Mouse (Mus musculus): Measurements from ENCODE around the gene Nab2.
A peak's percentile ranks its signal among the peaks of the same experiment; 100 is the strongest.

Nab2 gene

DNA sequence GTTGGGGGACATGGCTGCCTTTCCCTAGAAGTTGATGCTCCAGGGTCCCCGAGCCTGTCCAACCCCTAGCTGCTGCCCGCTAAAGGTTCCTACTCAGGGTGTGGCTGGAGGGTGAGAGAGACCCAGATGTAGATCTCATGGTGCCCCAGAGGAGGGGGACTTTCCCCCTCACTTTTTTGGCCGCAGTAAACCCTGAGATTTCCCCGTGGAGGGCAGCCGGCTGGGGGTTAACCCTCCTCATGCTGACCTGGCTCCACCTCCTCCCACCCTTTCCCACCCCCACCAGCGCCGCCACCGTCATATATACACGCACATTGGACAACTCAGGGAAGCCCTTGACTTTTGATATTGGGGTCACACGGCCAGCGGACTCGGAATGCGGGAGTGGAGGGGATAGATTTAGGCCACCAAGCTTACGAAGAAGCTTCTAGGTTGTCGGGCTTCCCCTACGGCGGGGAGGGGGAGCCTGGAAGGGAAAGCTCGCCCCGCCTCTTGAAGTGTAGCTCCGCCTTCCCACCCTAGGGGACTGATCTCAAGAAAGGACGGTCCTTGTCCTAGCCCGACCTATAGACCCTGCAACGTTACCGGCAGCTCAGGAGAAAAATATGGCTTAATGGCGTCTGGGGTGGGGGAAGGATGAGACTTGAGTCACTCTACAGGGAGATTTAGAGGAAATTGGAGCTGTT, 24.7 kb downstream of the Nab2 start:
- peak; percentile 60 to 71 for DNase-seq (ENCODE audit: low spot score in 2 of 2)

DNA sequence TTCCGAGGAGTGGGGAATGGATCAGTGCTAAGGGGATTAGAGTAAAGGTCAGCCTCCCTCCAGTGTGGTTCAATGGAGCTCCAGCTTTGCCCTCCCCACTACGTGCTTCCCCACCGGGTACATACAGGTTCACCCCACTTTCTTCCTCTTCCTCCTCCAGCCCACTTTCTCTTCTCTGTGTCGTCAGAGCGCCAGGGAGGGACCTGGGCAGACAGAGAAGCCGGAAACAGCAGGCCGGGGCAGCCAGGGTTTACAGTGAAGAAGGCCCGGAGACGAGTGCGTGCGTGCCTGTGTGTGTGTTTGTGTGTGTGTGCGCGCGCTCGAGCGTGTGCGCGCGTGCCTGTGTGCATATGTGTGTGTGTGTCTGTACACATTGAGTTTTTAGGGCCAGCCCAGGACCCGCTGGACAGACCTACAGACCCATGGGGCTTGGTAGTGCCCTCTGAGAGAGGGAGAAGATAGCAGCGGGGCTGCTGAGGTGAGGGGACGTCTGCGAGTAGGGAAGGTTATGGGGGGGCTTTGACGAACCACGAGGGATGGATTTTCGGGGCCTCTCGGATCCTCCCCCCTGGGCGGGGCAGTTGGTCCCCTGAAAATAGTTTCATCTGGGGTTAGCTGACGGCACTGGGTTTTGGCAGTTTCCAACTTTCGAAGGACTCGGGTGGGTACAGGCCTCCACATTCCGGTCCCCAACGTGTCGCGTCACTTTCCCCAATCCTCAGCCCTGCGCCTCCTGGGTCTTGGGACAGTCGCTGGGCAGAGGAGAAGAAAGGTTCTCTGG, 25.4 kb downstream of the Nab2 start, which contains the start of gene Stat6:
TSS of gene Stat6 (plus strand) at position 215 of the 781 bp plus-strand sequence.
- DNase-seq (ENCODE audit: low spot score in 2 of 2), result peak; percentile 66 to 78

DNA sequence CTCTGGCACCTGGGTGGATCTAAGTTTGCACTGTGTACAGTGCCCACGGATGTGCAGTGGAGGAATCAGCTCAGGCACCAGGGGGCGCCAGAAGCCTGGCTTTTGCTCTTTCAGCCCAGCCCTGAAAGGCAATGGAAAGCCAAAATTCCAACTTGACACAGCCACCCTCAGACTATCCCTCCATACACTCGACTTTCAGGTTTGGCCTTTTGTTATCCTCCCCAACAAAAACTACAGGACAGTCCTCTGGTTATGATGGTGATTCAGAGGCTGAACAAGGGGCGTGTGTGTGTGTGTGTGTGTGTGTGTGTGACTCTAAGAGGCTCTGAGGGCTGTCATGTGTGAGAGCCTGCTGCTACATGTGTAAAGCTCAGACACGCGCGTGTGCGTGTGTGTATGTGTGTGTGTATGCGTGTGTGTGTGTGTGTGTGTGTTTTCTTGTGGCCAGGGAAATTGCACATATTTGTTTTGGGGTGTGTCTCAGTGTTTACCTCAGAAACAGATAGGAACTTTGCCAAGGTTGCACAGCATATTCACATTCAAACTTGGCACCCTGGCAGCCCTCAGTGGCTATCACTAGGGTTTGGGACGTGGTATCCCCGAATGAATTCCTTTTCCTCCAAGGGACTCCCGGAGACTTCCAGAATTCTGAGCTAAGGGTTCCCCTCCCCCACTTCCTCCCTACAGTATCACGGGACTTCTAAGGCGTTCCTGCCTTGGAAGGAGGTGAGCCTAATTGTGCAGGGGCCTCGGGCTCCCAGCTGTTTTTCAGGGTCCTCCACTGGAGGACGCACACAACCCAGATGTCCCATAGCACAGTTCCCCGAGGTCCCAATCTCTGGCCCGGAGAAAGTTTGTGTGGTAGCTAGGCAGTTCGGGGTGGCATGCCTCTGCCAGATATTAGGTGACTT, 26.3 kb downstream of the Nab2 start:
- DNase-seq (ENCODE audit: low spot score in 2 of 2), result peak; percentile 80 to 88

DNA sequence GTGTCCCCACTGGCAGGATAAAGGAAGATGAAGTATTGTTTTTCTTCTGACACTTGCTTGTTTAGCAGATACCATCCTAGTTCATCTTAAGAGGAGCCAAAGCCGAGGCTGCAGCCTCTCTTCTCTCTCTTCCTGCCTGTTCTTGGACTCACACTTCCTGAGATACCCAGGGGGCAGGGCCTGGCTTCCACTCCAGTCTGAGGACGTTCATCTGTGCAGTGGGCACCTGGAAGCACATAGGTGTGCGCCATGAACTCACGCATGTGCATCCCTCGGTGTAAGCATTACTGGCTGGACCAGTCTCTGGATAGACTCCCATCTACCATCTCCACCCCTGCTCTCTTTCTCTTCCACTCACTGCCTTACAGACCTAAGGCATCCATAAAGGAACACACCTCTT, 27.9 kb downstream of the Nab2 start:
- DNase-seq (ENCODE audit: low spot score in 2 of 2), result no peak

DNA sequence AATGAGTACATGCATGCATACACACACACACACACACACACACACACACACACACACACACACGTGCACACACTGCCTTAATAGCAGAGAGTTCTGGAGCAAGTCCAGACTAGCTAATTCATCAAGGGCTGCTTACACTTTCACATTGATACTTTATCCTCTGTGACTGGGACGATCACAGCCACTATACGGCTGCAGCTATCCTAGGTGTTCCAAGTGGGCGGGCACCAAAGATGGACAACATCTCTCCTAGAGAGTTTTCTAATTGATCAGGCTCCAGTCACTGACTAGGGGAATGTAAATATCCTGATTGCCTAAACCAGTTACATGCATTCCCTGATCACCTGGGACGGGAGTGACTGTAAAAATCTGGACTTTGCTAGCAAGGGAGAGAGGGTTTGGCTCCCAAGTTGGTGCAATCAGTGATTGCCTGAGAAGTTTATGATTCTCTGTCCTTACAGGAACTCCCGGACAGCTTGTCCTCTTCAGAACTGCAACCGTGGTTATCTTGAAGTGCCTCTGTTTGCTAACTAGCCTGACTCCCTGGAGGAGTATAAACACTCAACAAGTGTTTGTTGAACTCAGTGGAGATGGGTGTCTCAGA, 35.6 kb downstream of the Nab2 start:
- no peak for DNase-seq (ENCODE audit: low spot score in 2 of 2)

DNA sequence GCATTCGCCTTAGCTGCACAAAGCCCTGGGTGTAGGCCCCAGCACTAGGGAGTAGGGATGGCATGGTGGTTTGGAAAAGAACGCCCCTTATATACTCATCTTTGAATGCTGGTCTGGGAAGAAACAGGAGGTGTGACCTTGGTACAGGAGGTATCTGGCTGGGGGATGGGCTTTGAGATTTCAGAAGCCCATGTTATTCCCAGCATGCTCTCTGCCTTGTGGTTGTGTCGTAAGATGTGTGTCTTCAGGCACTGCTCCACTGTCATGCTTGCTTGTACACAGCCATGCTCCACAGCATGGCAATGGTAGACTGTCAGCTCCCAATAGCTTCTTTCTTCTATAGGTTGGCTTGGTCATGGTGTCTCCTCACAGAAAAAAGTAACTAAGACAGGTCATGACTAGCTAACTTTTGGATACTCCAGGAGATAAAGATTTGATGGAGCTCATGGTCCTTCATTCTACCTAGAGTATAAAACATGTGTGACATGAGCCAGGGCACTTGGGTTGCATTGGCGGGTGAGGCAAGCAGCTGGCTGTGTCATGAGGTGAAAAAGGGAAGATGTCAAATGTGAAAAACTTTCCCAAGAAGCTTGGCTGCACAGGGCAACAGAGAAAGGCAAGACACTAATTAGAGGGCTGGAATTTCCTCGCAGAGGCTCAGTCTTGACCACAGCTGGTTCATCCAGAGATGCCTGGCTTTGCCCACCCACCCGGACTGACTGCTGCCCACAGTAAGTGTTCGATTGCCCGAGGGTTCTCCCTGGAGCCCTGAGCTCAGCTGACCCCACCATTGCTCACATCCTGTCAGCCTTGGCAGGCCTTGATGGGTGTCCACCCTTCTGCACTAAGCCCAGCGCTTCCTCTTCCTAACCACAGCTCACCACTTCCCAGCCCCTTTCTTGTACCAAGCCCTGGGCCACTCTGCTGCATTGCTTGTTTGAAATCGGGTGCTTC, 36.8 kb downstream of the Nab2 start:
- no peak for DNase-seq (ENCODE audit: low spot score in 2 of 2)

DNA sequence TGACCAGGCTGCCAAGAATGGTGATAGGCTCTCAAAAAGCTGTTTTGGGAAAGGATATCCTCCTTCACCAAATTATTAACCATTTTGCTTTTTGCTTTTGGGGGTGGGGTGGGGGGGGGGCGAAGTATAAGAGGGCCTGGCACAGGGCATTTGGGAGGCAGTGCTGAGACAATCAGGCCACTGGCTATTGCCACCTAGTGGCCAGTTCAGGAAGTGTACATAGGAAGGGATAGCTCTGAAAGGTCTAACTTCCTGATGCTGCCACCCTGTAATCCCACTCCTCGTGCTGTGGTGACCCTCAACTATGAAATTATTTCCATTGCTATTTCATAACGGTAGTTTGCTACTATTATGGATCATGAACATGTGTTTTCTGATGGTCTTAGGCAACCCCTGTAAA, 41.9 kb downstream of the Nab2 start:
- DNase-seq (ENCODE audit: low spot score in 2 of 2), result peak in 1 of 2 experiments; percentile 40

DNA sequence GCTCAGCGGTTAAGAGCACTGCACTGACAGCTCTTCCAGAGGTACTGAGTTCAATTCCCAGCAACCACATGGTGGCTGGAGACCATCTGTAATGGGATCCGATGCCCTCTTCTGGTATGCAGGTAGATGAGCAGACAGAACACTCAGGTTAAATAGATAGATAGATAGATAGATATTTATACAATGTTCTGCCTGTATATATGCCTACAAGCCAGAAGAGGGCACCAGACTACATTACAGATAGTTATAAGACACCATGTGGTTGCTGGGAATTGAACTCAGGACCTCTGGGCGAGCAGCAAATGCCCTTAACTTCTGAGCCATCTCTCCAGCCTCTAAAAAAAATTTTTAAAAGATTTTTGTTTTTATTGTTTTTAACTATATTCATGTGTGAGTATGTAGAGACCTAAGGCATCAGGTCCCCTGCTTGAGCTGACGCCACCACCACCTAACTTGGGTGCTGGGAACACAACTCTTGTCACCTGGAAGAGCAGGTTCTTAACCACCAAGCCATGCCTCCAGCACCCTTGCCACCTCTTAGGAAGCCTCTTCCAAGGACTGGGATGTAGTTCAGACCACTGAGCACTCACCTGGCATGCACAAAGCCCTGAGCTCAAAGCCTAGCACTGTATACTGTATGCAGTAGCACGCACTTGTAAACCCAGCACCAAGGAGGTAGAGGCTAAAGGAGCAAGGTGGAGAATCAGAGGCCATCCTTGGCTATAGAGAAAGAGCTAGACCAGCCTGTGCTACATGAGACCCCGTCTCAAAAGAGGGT, 44.7 kb downstream of the Nab2 start:
- no peak for DNase-seq (ENCODE audit: low spot score in 2 of 2)

DNA sequence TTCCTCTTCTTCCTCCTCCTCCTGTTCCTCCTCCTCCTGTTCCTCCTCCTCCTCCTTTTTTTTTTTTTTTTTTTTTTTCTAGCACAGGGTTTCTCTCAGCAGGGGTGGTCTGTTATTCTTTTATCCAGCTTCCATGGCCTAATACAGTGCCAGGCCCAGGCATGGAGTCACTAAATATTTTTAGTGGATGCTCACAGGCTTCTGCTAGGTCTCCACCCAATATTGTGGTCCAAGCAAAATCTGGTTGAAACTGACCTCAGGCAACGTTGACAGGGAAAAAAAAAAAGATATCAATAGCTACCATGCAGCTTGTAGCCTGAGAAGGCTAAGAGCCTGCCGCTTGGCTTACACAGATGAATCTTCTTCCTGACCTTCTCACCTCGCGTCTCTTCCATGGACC, 45.7 kb downstream of the Nab2 start:
- no peak for DNase-seq (ENCODE audit: low spot score in 2 of 2)

DNA sequence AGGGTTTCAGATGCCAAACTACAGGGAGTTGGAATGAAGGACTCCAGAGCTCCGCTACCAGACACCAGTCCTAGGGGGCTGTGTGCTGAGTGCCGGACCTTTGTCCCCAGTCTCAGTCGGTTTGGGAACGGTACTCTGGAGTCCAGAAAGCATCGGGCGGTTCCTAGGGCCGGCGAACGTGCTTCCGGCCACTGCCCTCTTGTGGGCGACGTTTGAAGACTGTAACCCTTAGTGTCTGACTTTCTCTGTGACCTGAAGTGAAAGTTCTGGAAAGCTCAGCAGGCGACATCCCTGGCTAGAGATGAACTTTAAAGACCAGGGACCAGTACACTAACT, 46.3 kb downstream of the Nab2 start:
- peak in 1 of 2 experiments; percentile 32 for DNase-seq (ENCODE audit: low spot score in 2 of 2)

DNA sequence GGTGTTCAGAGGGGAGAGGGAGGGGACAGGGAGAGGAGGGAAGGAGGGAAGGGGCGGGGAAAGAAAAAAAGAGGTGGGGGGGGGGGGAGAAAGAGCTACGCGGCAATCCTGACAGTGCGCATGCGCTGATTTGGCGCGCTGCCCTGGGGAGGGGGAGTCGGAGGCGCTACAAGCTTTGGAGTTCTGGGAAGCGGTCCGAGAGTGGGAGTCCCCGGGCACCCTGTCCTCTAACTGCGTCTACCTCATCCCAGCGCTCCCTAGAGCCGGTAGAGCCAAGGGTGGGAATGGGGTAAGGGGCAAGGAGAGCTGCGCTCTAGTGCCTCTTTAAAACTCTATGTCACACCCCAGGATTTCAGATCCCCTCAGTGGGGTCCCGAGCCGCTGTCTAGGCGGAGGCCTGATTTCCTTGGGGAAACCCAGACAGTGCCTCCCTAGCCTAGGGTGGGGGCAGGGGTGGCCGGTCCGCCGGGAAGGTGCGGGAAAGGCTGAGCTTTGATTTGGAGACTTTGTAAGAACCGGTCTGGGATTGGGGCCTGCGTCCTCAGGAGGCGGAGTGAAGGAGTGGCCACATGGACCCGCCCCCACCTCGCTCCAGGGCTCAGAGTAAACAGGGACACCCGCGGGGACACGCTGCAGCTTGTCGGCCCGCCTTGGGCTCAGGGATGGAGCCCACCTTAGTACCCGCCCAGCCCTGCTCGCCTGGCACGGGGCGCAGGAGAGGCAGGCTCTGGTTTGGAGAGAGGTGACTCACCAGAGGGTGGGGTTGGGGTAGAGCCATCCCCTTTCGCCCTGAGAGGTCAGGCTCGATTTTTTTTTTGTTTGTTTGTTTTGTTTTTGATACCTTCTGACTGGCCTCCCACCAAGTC, 46.9 kb downstream of the Nab2 start:
- no peak for DNase-seq (ENCODE audit: low spot score in 2 of 2)

DNA sequence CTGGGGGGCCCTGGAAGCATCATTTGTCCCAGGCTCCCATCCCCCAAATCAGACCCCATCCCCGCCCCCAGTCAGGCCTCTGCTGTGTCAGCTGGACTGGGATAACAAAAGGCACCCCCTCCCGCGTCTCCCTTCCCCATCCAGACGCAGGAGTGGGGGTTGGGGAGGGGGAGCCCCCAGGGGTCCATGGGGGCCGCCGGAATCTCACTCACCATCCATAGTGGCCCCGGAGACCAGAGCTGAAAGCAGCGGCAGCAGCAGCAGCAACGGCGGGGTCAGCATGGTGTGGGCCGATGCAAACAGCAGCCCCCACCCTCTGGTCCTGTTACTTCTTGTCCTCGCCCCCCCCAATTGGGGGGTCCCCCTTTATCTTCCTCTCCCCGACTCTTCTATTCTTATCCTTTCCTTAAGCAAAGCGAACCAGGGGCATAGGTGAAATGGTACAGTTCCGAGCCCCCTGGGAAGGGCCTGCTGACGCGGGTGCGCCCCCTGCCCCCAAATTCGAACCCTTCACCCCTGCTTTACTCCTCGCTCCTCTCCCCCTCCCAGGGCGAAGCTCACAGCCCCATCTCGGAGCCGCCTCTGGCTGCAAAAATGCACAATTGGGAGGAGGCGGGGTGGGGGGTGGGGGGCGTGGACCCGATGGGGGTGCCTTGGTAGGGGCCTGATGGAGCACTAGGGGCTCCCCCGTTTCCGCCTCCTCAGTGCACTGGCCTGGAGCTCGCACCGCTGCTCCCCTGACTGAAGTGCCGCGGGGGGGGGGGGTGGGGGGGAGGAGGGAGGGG, 47.8 kb downstream of the Nab2 start, which contains the start of gene Lrp1:
TSS of gene Lrp1 (minus strand) at position 743 of the 785 bp plus-strand sequence.
- no peak for DNase-seq (ENCODE audit: low spot score in 2 of 2)

DNA sequence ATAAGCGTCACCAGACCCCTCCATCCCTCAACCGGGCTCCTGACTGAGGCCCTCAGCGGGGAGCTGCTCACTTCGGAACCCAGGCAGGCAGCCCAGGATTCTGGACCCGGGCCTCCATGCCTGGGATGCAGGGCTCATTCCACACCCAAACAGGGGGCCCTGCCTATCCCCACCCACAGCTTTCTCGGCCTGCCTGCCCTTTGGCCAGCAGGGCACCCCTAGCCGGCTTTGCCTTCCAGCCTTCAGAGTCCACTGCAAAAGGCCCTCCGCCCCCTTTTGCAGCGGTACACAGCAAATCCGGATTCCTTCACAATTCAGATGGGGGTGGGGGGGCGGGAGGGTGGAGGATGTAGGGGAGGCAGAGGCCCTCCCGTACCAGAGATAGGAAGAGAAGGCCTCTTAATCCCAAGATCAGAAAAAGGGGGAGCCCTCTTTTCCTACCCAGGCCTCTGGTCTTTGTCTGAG, 48.4 kb downstream of the Nab2 start:
- no peak for DNase-seq (ENCODE audit: low spot score in 2 of 2)

DNA sequence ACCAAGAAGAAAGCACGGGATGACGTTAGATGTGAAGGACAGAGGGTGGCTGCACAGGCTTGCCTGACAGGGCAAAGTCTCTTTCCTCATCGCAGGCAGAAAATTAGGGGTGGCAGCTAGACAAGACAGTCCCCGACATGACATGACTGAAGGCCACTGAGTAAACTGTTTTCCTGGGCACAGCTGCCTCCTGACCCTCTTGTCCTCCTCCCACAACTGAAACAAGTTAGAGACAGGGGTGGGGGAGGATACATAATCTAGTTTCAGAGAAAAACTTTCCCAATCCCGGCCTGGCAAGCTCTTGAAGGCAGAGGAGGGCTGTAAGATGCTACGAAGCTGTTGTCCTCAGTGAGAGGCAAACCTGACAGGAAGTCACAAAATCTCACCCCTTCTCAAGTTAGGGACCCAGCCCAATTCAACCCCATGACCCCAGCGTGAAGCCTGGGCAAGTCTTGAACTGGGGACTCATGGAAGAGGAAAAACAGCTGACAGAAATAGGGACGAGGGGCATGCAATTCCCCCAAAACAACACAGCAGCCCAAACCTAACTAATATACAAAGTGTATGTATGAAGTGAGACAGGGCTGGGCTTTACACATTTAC, 49.1 kb downstream of the Nab2 start:
- no peak for DNase-seq (ENCODE audit: low spot score in 2 of 2)

DNA sequence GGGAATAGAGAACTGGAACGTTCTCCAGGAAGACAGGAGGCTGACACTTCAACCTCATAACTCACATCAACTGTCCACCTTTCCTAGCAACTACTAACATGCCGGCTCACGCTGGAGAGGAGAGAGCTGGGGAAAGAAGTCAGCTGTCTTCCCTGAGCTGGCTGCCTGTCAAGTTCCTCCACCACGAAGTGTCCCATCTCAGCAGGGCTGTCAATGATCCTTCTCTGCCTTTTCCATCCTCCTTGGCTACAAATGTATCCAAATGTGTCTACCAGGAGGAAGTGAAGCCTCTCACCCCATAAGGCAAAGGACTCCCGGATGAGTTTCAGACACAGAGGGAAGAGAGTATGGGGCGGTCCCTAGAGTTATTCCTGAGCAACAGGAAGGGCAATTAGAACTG, 50.2 kb downstream of the Nab2 start:
- DNase-seq (ENCODE audit: low spot score in 2 of 2), result no peak

DNA sequence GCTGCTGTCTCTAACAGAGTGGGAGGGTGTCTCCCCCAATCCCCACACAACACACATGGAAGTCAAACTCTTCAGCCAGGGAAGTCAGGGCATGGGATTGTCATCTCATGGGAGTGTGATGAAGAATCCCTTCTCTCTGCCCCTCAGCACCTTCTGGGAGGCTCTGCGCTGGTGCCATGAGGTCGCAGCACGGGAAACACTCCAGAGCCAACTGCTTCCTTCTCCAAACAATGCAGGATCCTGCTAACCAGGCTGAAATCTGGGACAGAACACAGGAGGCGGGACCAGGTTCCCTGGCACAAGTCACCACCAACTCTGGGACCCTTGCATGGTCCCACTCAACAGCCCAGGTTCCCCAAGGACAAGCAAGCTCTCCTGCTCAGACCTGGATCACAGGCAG, 51.1 kb downstream of the Nab2 start:
- DNase-seq (ENCODE audit: low spot score in 2 of 2), result no peak

DNA sequence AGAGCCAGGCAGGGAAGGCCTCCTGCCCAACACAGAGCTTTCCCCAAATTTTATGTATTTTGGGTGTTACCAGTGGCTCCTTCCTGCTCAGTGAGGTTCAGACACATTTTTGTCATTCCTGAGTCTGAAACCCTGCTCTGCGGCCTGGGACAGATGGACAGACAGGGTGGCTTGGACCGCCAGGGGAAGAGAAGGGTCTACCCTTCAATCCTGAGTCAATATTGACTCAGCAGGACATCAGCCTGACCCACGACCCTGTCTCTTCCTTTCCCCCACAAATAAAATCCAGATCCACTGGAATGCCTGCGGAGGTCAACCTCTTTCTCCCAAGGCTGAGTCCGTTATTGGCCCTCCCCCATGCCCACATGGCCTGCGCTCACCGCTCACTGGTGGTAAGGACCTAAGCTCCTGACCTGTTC, 52.1 kb downstream of the Nab2 start:
- no peak for DNase-seq (ENCODE audit: low spot score in 2 of 2)

DNA sequence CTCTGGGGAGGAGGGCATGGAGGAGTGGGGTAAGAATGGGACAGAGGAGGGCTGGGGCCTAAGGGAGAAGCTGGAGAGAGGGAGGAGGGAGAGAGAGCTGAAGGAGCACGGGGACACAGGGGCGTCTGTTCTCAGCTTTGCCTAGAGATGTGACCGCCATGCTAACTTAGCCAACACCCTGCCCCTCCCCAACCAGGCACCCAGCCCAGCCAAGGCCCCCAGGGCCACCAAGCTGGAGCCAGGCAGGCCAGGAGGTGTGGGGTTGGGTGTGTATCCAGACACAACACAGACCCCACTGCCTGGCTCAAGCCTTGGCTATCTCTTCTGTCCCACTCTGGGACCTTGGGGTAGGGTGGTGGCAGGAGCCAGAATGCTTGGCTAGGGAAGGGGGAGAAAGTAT, 52.8 kb downstream of the Nab2 start:
- DNase-seq (ENCODE audit: low spot score in 2 of 2), result no peak
